Mouse (Mus musculus) C2C12 (cell line): ENCODE measurements around the gene Foxo1. TPM values are rescaled to one million over a fixed set of nuclear protein-coding genes. Genes with fewer than 3 reads are reported as not detected.

Experiments used
- H3K27me3 ChIP-seq: one replicate; pipeline ENCODE4 v1.6.1; 2011; ENCODE audit not compliant: control insufficient read depth, insufficient read depth, insufficient read length
- H3K36me3 ChIP-seq: one replicate; pipeline ENCODE4 v1.6.1; 2011; ENCODE audit not compliant: control insufficient read depth, insufficient read depth
- H3K4me3 ChIP-seq: one replicate; pipeline ENCODE4 v1.5.1; 2011; ENCODE audit warnings: mild to moderate bottlenecking, control low read depth; ENCODE audit not compliant: poor library complexity, insufficient read depth, severe bottlenecking
- H3K79me2 ChIP-seq: one replicate; pipeline ENCODE4 v1.6.1; 2011; ENCODE audit not compliant: control insufficient read depth, insufficient read depth
- H3K79me3 ChIP-seq: one replicate; pipeline ENCODE4 v1.6.1; 2011; ENCODE audit warnings: low read depth, control low read depth
- H3ac ChIP-seq: one replicate; pipeline ENCODE3; 2011; ENCODE audit warnings: low read depth; ENCODE audit not compliant: control insufficient read depth, insufficient read length
- CEBPB ChIP-seq: IDR thresholded peaks from one replicate; pipeline ENCODE4 v1.6.1; 2011; ENCODE audit warnings: low read depth, mild to moderate bottlenecking, control low read depth, moderate library complexity
- CTCF ChIP-seq: IDR thresholded peaks from one replicate; pipeline ENCODE4 v1.5.1; 2011; ENCODE audit not compliant: control insufficient read depth, insufficient read depth, insufficient read length
- FOSL1 ChIP-seq: IDR thresholded peaks from one replicate; pipeline ENCODE4 v1.8.0; 2011; ENCODE audit warnings: mild to moderate bottlenecking, low read length; ENCODE audit not compliant: poor library complexity, insufficient read depth, severe bottlenecking
- MAX ChIP-seq: IDR thresholded peaks from one replicate; pipeline ENCODE4 v1.6.1; 2011; ENCODE audit warnings: mild to moderate bottlenecking, control low read depth
- MYOD1 ChIP-seq: IDR thresholded peaks from one replicate; pipeline ENCODE4 v1.6.1; 2011; ENCODE audit warnings: low read depth; ENCODE audit not compliant: control insufficient read depth, insufficient read length
- MYOG ChIP-seq: IDR thresholded peaks from one replicate; pipeline ENCODE4 v1.6.1; 2011; ENCODE audit not compliant: control insufficient read depth, insufficient read length; ENCODE audit errors: extremely low read depth
- USF1 ChIP-seq: IDR thresholded peaks from one replicate; pipeline ENCODE4 v1.6.1; 2011; ENCODE audit warnings: low read depth, mild to moderate bottlenecking, control low read depth, moderate library complexity
- polyA plus RNA-seq: library from polyadenylated mRNA; unstranded; fragments of >200 nt; fragmentation: generic; extraction: Trizol; gene quantifications from one replicate; pipeline ENCODE4 v1.2.1, GENCODE M21; 2012; ENCODE audit warnings: missing spikeins

Gene Foxo1
- polyA plus RNA-seq, 1 experiment: 5.9 TPM

- Histone ChIP-seq H3K79me2 (no peaks in the 10 kb centered on the region), H3ac (no peak overlapping the region), H3K36me3 (no peaks in the 10 kb centered on the region), H3K4me3 (no peak overlapping the region), H3K79me3 (peaks cover 2% of the 10 kb centered on the region), H3K27me3 (no peaks in the 10 kb centered on the region)
- TF ChIP-seq MYOD1 (no peak), USF1 (no peak), CTCF (no peak), CEBPB (no peak), MAX (no peak), MYOG (no peak), FOSL1 (no peak)
Measured at GRCm38 (mm10) chr3:52326687-52327086, 58.6 kb downstream of the Foxo1 start.

GRCm38 (mm10) chr3:52327146-52327545 is 59.0 kb downstream of the Foxo1 start:
- no peak for TF ChIP-seq MYOG
- TF ChIP-seq CTCF: no peak
- TF ChIP-seq FOSL1: no peak
- TF ChIP-seq CEBPB: no peak
- no peak for TF ChIP-seq USF1
- no peak for TF ChIP-seq MYOD1
- no peak for TF ChIP-seq MAX
- Histone ChIP-seq H3K79me2 (no peaks in the 10 kb centered on the region), H3K36me3 (no peaks in the 10 kb centered on the region), H3K27me3 (no peaks in the 10 kb centered on the region), H3ac (no peak overlapping the region), H3K4me3 (no peak overlapping the region), H3K79me3 (peaks cover 2% of the 10 kb centered on the region)

- no peak overlapping the region for H3ac ChIP-seq
- no peaks in the 10 kb centered on the region for H3K36me3 ChIP-seq
- peaks cover 9% of the 10 kb centered on the region for H3K79me2 ChIP-seq
- TF ChIP-seq MAX (no peak), MYOG (no peak), FOSL1 (no peak), MYOD1 (no peak), CTCF (no peak), USF1 (no peak), CEBPB (no peak)
- H3K4me3 ChIP-seq: no peak overlapping the region
- no peaks in the 10 kb centered on the region for H3K79me3 ChIP-seq
- no peaks in the 10 kb centered on the region for H3K27me3 ChIP-seq
Measured at GRCm38 (mm10) chr3:52331709-52332108, 63.6 kb downstream of the Foxo1 start.

- H3ac ChIP-seq: no peak overlapping the region
- no peak overlapping the region for H3K4me3 ChIP-seq
- H3K36me3 ChIP-seq: no peaks in the 10 kb centered on the region
- no peak for TF ChIP-seq MAX
- no peaks in the 10 kb centered on the region for H3K79me3 ChIP-seq
- H3K79me2 ChIP-seq: peaks cover under 1% of the 10 kb centered on the region
- H3K27me3 ChIP-seq: no peaks in the 10 kb centered on the region
Measured at GRCm38 (mm10) chr3:52338761-52339160, 70.6 kb downstream of the Foxo1 start.

GRCm38 (mm10) chr3:52340336-52341034 is 72.3 kb downstream of the Foxo1 start:
- H3K36me3 ChIP-seq: peaks cover 2% of the 10 kb centered on the region
- no peaks in the 10 kb centered on the region for H3K27me3 ChIP-seq
- TF ChIP-seq MAX (no peak), CTCF (no peak), MYOG (no peak), FOSL1 (no peak), MYOD1 (no peak), USF1 (no peak), CEBPB (no peak)
- H3K79me3 ChIP-seq: no peaks in the 10 kb centered on the region
- H3K4me3 ChIP-seq: no peak overlapping the region
- H3K79me2 ChIP-seq: no peaks in the 10 kb centered on the region
- H3ac ChIP-seq: no peak overlapping the region

GRCm38 (mm10) chr3:52342226-52342625 is 74.1 kb downstream of the Foxo1 start:
- no peak for TF ChIP-seq FOSL1
- Histone ChIP-seq H3K79me2 (no peaks in the 10 kb centered on the region), H3K79me3 (no peaks in the 10 kb centered on the region), H3K36me3 (peaks cover 5% of the 10 kb centered on the region), H3ac (no peak overlapping the region), H3K4me3 (no peak overlapping the region), H3K27me3 (no peaks in the 10 kb centered on the region)
